Mouse (Mus musculus) brain, embryonic 18.5 days (tissue): Measurements from ENCODE around the gene Ackr4.

Source experiments
- DNase-seq: peaks from one replicate; pipeline ENCODE4 v3.0.0-alpha.2; 2012; ENCODE audit warnings: low read depth, low spot score

The Ackr4 gene

DNA sequence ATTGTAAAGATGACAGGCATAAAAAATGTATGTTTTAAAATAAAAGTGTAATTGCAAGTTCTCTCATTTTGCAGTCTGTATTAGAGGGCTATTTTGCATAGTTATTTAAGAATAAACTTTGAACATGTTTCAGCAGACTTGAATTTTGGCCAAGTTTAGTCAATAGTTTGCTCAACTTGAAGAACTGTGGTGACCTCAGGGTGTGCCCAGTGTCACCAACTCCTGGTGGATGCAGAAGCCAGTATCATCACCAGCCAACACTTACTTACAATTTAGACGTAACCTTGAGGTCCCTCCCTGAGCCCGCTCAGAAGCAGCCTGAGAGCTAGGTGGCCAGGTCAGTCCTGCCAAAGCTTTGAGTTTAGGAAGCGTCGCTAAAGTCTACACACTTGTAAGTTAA is 83.1 kb downstream of the Ackr4 start:
- no peak for DNase-seq

- DNase-seq, result no peak
Measured at GRCm38 (mm10) chr9:104040362-104040761, 86.4 kb downstream of the Ackr4 start, which contains the start of gene Gm28305. Gene Gm28305, plus strand, starts transcription at chr9:104040662.

GRCm38 (mm10) chr9:104039742-104040141 is 87.0 kb downstream of the Ackr4 start:
- DNase-seq, result no peak

DNA sequence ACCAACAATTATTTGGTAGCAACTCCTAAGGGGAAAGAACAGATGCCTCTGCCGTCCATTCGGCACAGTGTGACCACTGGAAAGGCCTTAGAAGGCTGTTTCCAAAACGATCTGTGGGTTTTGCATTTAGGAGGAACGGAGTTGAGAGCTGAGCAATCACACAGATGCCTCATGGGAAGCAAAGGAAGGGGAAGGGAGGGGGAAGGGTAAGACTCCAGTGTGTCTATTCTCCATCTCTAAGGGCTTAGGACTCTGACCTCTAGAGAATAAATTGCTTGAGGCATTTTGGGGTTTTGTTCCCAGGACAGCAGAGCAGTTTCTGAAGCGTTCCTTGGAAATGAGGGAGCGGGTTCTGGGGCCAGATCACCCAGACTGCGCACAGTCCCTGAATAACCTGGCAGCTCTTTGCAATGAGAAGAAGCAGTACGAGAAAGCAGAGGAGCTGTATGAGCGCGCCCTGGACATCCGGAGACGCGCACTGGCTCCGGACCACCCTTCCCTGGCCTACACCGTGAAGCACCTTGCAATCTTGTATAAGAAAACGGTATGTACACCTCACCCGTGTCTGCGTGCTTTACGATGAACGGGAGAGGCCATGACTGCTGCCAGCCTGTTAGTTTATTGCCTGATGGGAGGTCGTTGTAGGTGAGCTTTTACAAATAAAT is 87.6 kb downstream of the Ackr4 start:
- no peak for DNase-seq

GRCm38 (mm10) chr9:104038266-104038665 is 88.5 kb downstream of the Ackr4 start:
- DNase-seq, result no peak

DNA sequence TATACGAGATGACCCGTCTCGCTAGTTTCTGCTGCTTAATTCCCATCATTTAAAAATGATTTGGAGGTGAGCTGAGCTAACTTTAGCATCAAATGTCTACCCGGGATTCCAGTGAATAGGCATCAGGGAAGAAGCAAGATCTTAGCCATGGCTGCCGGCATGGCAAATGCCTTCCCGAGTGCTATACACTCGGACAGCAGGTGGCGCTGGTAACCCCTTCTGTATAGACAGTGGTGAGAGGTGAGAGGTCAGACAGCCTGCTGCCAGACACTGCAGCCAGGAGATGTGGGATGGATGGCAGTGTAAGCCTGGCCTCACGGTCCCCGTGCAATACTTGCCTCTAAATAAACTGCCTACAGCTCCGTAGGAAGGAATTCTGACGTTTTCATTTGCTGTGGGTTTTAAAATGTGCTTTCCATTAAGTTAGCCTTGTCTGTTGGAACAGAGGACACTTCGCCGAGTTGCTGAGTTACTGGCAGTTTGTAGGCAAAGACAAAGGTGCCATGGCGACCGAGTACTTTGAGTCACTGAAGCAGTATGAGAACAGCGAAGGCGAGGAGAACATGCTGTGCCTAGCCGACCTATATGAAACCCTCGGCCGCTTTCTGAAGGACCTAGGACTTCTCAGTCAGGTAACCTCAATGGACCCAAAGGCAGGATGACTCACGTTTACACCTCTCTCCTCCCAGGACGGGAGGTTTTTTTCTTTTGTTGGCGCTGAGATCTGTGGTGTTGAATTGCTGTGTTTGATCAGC is 91.3 kb downstream of the Ackr4 start:
- no peak for DNase-seq

GRCm38 (mm10) chr9:104034718-104035117 is 92.0 kb downstream of the Ackr4 start:
- no peak for DNase-seq

DNA sequence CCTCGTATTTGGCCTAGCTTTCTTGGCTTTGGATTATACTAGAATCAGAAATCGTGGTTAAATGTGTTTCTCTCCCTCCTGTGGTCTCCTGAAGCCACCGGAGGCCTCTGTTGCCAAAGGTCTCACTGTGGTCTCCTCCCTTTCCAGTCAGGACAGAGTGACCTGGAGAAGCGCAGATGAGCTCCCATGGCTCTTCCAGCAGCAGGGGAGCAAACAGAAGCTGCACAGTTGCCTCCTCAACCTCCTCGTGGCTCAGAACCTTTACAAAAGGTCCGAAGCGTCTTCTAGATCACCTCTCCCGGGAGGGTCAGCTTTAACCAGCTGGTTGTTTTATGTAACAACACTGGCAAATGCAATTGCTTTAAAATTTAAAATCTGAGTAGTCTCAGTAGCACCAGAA is 92.5 kb downstream of the Ackr4 start:
- no peak for DNase-seq
